ENCODE assay signal across 25 mouse cellular contexts in the genomic region with DNA sequence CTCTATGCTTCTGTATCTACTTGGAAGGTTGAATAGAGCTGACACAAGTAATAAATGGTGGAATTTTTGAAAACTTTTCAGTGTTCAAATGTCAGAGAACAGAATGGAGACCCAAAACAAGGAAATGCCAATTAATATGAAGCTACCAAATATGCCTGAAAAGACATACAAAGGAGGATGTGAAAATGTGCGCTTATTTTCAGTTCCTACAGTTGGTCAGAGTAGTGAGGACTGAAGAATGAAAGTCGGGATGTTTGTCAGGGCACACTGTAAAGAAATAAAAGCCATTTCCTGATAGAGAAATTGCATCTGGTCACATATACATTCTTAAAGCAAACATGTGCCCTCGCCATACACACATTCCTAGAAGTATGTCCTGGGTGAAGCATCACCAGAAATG.
"Had no signal": no experiment of that assay in that cellular context is flagged by ENCODE, and none has a peak within 500 bp of the region (broad histone marks: within the 10 kb centered on the region; RNA-seq: fewer than 3 reads in every experiment).

No protein-coding gene starts in this region.

- H3K4me1 ChIP-seq: heart, embryonic 10.5 days; heart, embryonic 12.5 days; liver, embryonic 12.5 days had no signal

- ATAC-seq: hindbrain, embryonic 16.5 days; inflammation-experienced regulatory T-cells, adult 6 months; intestine, embryonic 15.5 days; intestine, postnatal 0 days; liver, embryonic 12.5 days had no signal

- DNase-seq: gastrocnemius, postnatal 14 days; gastrocnemius, postnatal 36 days; heart, adult 18-20 months; heart, postnatal 10 days; heart, postnatal 4 days; kidney, adult 18-20 months; kidney, adult 8-10 months; kidney, postnatal 10 days; kidney, postnatal 25 days; kidney, postnatal 4 days; left cerebral cortex, postnatal 4 days had no signal

- H3K9ac ChIP-seq: heart, embryonic 12.5 days; hindbrain, embryonic 12.5 days; hindbrain, embryonic 14.5 days; intestine, embryonic 15.5 days; limb, embryonic 13.5 days; limb, embryonic 15.5 days; liver, embryonic 12.5 days had no signal

- H3K36me3 ChIP-seq: heart, embryonic 10.5 days; heart, embryonic 12.5 days; hindbrain, embryonic 10.5 days; hindbrain, embryonic 12.5 days; intestine, embryonic 15.5 days; limb, embryonic 13.5 days; limb, embryonic 15.5 days; liver, embryonic 12.5 days had no signal

- H3K4me3 ChIP-seq: heart, embryonic 10.5 days; heart, embryonic 12.5 days; hindbrain, embryonic 10.5 days; hindbrain, embryonic 12.5 days; intestine, embryonic 15.5 days; layer of hippocampus, adult 2 months; left cerebral cortex, adult 2 months; limb, embryonic 13.5 days; limb, embryonic 15.5 days; liver, embryonic 12.5 days had no signal

- H3K27ac ChIP-seq: heart, embryonic 10.5 days; hindbrain, embryonic 10.5 days; hindbrain, embryonic 12.5 days; hindbrain, embryonic 14.5 days; intestine, embryonic 15.5 days; layer of hippocampus, adult 2 months; left cerebral cortex, adult 2 months; limb, embryonic 13.5 days; limb, embryonic 15.5 days; liver, embryonic 12.5 days had no signal

- H3K27me3 ChIP-seq: heart, embryonic 12.5 days; hindbrain, embryonic 12.5 days; intestine, embryonic 15.5 days; limb, embryonic 13.5 days; limb, embryonic 15.5 days; liver, embryonic 12.5 days had no signal

- H3K4me2 ChIP-seq: heart, embryonic 12.5 days; hindbrain, embryonic 12.5 days; hindbrain, embryonic 14.5 days; intestine, embryonic 15.5 days; limb, embryonic 13.5 days; limb, embryonic 15.5 days; liver, embryonic 12.5 days had no signal

- H3K9me3 ChIP-seq: heart, embryonic 10.5 days; hindbrain, embryonic 10.5 days; hindbrain, embryonic 12.5 days; intestine, embryonic 15.5 days; limb, embryonic 13.5 days; limb, embryonic 15.5 days had no signal
